Mouse (Mus musculus) testis, postnatal 10 days (tissue): Measurements from ENCODE around the gene Nckap5.

Experiments used
- DNase-seq: peaks from one replicate; pipeline ENCODE4 v3.0.0; 2021; ENCODE audit warnings: low spot score

The Nckap5 gene

DNA sequence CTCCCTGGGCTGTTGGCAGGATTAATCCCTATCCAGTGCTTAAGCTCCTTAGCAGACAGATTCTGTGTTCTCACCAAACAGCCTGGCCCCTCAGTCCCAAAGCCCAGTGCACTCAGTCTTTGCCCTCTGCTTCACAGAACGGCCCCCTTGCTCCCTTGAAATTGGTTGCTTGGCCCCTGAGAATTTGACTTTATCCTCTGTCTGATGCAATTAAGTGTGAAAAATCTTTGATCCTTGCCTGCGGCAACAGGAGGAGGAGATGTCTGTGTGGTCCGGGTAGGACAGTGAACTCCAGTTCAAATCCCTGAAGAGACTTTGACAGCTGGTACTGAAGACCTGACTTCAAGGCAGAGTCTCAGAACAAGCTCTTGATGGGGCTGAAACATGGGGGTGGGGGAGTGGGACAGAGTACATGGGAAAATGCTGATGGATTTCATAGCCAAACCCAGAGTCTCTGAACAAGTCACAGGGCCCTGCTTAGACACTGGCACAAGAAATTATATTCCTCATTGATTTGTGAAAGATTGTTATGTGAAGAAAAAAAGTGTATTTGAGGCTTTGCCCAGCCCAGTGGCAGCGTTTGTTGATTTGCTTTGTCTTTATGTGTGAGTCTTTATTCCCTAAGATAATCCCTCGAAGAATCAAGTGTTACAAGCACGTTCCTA lies 65.0 kb downstream of the Nckap5 start:
- DNase-seq = peak; percentile 27

DNA sequence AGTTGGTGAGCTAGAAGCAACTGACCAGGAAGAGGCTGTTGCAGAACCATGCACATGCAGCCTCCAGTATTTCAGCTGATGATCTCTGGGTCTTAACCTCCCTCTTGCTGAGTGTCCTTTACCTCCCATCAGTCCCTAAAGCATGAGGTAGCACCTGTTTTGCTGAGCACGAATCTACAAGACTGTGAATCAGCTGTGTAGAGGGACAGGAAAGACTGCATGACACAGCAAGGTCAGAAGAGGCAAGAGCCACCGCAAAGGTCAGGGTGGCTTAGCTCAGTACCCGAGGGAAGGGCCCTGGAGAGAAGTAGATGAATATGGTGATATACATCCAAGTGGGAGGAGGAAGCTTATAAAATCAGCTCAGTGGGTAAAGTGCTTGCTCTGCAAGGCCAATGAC lies 66.4 kb downstream of the Nckap5 start:
- peak; percentile 19 for DNase-seq

DNA sequence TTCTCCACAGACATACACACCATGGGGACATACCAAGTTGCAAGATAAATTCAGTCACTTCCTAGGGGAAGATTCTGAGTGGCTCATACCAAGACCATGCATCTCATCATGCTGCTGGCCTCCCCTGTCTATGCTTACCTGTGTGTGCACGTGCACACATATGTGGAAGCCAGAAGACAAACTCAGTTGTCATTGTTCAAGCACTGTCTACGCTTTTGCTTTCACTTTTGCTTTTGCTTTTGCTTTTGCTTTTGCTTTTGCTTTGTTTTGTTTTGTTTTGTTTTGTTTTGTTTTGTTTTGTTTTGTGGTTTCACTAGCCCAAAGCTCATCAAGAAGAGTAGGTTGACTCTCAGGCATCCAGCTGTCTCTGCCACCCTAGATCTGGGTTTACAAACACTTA lies 67.4 kb downstream of the Nckap5 start:
- no peak for DNase-seq

DNA sequence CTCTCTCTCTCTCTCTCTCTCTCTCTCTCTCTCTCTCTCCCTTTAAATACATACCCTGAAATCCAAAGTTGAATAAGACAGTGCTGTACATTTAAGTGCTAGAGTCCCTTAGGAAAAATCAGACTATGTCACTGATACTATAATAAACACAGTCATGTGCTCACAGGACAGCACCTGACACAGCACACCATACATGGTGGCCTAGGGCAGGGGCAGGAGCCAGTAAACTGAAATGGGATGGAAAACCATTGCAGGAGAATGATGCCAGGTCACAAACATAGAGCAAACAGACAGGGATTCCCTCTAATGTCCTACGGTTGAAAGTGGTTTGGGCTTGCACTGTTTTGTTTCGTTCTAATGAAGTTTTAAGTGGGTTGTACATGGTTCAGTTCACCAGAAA lies 70.2 kb downstream of the Nckap5 start:
- no peak for DNase-seq

DNA sequence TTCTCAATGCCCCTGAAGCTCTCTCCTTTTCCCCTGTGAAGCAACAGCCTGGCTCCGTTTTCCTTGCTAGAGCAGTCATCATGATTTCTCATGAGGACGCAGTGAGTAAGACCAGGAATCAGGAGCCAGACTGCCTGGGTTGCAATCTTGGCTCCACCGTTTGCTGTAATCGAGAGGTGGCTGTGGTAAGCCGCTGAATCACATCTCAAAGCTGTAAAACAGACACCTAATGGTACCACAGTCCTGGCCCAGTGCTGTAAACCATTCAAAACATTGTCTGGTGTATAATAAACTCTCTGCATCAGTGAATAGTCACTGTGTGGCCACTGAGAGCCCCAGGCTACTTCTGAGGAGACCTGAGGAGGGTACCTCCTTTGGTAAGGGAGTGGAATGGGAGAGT lies 74.9 kb downstream of the Nckap5 start:
- DNase-seq = no peak

DNA sequence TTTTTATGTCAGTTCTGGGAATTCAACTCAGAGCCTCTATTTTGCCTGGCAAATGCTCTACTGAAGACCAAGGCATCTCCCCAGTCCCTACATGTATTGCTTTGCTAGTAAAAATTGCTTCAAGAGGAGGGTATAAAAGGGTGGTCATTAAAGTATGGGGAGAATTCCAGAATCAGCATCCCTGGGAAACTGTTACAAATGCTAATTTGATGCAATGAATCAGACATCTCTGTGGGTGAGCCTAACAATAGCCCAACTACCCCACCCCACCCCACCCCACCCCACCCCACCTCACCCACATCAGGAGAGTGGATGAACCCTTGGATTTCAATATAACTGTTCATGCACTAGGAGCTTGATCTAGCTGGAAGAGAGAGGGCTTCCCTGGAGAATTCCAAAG lies 77.0 kb downstream of the Nckap5 start:
- DNase-seq = no peak

DNA sequence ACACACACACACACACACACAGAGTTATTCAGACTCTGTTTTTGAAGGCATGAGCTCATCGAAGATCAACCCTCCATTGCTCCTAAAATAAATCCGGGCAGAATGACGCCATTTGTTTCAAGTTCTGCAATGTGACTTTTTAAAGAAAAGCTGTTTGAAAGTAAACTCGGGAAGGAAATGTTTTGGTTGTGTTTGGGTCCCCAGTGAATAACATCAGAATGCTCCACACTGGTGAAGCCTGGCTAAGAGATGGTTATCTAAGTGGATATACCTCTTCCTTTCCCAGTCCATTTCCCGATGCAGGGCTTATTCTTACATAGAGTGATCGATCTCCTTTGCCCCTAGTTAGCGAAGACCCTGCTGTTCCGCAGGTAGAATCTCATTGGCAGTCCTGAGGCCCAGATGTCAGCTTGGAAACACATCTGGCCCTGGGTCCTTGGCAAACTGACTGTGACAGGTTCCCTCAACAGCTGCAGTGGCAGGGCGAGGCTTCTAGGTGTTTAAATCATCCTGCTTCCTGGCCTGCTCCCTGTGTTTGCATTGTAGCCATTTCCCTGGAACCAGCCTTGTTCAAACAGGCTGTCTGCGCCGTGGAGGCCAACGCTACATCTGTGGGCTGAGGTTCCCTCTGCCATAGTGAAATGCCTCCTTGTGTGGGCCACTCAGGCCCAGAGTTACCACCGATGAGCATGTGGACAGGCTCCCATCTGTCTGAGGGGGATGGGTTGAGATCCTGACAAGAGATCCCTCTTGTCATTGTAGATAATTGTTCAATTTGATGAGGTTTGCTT lies 78.2 kb downstream of the Nckap5 start:
- no peak for DNase-seq

DNA sequence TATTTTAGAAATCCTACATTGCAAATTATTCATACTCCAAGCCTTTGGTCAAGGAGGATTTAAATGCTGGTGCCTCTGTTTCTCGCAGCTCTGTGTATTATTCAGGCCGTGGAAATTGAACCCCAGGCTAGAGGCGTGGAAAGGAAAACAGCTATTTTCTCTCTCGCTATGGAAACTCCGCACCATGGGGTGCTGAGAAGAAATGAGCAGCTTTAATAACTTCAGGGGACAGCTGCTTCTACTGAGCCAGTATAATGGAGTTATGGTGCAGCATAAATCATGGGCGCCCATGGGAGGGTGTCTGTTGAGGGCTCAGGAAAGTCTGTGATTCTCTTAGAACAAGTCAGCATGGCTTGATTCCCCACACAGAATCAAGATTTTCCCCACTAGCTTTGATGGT lies 79.5 kb downstream of the Nckap5 start:
- no peak for DNase-seq

DNA sequence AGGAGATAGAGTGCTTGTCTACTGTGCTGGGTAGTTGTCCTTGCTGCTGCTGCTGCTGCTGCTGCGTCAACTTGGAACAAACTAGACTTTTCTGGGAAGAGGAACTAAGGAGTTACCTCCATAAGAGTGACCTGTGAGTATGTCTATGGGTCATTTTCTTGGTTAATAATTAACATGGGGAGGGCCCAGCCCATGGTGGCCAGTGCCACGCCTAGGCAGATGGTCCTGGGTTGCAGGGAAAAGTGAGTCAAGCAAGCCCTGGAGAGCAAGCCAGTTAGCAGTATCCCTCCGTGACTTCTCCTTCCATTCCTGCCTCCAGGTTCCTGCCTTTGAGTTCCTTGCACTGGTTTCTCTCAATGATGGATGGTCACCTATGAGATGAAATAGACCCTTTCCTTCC lies 80.4 kb downstream of the Nckap5 start:
- no peak for DNase-seq

DNA sequence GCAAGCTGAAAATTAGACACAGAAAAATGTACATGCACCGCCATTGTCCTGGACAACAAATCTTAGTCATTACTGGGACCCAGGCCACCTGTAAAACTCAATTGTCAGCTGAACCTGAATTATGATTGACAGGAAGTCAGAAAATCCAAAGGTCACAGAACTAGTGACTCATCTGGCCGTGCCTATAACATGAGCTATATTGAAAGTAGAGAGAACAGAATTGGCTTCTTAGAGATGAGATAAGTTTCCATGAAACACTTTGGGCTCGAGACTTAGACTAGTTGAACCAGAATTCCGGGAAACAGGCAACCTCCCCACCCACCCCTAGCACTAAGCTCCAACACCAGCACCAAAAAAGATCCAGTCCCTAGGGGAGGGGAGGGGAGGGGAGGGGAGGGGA lies 82.7 kb downstream of the Nckap5 start:
- no peak for DNase-seq

DNA sequence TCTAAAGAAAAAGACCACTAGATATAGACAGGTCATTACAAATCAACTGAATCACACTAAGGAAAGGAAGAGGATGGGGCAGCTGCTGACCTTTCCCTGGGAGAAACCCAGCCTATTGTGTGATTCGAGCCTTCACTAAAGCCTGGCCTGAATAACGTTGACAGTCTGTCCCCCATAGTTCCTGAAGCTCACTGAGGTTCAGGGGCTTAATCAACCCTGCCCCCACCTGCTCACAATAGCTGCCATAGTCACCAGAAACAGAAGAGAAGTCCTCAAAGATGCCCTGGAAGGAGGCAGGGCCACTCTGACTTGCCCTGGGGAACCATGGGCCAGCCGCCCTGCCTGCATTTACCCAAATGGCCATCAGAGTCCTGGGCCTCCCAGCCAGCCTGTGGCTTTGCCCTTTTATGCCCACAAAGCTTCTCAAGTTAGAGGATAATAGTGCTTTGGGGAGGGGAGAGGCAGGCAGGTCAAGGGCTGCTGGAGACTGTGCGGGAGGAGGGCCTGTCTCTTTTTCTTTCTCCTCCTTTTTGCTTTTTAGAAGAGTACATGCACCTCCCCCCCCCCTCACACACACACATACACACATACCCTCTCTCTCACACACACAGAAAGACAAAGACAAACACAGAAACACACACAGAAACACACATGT lies 85.0 kb downstream of the Nckap5 start:
- no peak for DNase-seq

DNA sequence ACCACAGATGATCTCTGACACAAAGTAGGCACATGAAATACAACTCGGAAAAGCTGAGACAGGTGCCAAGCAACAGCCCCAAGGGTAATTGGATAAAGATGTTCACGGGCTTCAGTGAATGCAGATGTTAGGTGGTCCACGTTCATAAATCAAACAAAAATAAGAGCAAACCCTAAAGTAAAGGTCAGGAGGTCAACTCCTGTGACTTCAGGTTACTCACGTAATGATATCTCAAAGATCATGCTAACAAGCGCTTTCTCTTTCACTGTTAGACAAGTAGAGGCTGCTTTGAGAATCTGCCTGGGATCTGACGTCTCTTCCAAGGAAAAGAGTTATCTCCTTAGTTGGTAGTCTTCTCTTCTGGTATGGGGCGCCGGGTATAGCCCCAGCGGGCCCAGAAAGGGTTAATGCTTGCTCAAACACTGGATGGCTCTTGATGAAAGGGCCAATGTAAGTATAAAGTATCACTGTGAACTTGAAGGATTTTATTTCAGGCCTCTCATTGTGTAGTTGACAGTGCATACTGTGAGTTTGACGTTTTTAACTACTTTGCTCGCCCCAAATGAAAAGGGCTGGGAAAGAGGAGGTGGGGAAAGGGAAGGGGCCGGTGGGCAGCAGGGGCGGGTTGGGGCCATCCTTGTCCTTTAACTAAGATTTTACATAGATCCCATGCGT lies 85.8 kb downstream of the Nckap5 start:
- no peak for DNase-seq

DNA sequence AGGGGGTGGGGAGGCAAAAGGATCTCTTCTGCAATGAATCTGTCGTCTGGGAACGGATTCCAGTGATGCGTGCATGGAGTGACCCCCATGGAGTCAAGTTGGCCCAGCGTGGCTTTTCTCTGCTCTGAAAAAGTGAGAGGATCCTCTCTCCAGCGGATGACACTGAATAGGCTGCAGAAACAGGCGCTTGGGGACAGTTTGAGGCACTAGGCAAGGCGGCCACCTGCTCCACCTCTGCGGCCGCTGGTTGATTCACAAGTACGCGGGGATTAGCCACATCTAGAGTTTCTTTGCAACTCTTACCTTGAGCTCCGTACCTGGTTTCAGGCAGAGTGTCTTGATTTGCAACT lies 92.3 kb downstream of the Nckap5 start:
- no peak for DNase-seq

DNA sequence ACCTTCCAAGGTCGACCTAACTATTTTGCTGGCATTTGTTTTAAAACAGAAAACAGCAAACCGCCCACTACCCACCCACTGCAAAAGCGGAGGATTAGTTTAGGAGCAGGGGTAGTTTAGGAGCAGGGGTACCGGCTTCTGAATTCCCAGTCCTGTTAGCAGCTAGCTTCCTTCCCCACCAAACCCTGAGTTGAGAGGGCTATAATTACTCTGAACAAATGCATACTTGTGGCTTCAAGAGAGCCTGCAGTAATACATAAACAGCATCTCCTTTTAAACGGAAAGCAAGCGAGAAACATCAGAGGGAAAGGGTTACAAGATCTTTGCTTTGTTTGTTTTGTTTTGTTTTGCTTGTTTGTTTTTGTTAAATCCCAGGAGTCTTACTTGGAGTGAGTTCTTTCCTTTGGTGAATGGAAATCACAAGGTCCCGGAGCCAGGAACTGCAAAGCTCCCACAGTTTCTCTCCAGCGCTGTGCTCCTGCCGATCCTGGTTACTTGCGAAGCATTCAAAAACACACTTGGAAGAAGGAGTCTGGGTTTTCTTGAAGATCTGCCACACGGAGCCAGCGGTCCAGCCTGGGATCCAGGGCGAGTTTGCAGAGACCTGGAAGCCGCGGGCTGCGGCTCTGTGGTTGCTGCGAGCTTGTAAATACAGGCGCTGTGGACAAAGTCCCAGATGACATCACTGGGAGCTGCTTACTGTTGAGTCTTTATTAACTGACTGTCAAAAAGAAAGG lies 92.9 kb downstream of the Nckap5 start:
- peak; percentile 42 for DNase-seq

DNA sequence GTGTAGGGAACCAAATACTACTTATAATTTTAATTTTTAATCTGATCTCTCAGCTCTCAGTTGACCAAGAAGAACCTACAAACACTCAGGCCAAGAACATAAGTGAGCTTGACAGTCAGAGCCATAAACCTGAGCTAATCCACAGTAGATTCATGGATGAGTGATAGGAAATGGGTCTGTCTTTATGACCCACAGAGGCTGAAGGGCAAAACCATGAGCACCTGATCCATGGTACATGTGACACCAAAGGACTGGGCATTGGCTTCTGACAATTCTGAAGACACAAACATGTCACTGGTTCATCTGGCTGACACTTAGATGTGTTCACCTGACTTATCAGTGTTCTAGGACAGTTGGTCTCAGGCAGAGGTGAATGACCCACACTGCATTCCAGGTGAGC lies 98.9 kb downstream of the Nckap5 start:
- no peak for DNase-seq

DNA sequence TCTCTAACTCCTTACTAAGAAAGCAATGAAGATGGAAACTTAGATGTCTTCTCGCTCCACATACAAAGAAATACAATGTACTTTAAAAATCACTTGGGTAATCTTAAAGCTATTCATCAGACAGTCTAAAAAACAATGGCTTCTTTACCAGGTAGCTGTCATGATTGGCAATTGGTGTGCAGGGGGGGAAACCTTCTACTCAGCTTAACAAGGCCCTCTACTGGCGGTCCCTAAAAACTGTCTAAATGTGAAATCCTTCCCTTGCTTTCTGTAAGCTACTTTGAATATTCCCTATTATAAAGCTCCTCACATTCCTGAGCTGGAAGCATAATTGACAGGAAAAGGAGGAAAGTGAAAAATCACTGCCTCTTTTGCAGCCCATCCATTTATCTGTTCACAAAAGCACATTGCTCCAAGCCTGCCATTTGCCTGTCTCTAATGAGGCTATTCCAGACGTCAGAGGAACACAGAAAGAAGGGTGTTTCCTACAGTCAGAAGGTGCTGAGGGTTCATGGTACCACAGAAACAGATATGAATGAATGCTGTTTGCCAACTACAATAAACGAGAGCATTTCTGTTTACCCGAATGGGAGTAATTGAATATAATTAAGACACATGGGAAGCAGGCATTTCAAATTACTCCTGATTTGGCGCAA lies 104.1 kb downstream of the Nckap5 start:
- no peak for DNase-seq

DNA sequence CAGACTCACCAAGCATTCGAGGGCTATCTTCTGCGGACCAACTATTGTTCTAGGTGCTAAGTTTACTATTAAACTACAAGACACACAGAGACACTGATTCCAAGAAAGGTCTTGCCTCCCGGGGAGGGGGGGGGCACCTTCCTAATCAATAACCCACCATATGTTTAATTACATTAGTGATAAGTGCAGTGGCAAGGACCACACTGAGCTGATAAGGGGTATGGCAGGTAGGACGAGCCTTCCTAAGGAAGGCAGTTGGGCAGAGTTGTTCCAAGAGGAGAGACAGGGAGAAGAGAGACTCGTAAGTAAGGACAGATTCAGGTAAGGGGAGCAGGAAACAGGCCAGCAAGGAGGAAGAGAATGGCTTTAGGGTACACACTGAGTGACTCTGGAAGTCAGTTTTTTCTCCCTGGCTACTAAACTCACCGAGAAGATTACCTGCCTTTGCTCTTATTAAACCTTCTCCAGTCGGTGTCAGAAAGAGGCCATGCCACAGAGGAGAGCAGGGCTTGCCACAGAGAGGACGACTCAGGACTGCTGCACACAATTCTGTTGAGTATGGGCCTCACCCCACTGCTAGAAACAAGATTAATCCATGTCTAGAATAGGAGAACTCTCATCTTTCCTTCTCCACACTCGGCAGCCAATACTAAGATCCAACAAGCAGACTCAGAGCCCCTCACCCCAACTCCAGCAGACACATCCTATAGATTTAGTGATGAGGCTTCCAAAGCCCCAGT lies 104.8 kb downstream of the Nckap5 start:
- DNase-seq = no peak

DNA sequence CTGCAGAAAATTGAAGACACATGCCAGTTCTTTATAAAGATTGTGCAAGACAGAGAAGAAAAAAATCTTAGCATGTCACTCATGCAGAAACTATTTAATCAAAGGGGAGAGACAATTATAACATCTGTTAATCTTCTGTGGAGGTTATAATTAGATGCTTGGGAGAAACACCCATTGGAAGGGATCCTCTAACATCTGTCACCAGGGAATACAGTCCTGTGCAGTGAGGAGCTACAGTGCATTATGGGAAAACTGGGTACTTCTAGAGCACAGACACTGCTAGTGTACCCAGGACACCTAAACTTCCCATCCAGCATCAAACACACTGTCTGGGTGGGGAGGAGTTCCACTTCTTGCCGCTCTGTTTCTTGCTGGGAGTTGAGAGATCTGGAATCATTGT lies 108.7 kb downstream of the Nckap5 start:
- no peak for DNase-seq

DNA sequence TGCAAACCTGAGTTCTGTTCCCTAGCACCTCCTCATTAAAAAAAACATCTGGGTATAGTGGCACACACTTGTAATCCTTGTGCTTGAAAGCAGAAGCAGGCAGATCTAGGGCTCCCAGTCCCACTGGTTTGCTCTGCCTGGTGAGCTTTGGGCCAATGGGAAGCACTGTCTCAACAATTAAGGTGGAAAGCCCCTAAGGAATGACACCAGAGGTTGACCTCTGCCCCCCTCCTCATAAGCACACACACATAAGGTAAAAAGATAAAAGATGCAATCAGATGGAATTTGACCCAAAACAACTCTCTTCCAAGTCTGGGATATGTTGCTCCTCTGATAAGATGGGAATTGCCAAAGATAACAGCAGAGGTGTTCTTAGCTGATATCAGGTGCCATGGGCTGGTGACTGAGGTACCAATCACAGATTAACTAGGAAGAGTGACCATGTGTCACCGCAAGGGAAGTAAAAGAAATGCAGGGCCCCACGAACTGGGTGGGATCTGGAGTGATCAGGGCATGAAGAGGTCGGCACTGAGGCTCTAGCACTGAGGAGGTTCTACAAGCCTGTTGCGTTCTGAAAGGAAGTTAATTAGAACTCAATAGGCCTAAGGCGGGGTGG lies 110.8 kb downstream of the Nckap5 start:
- DNase-seq = no peak

DNA sequence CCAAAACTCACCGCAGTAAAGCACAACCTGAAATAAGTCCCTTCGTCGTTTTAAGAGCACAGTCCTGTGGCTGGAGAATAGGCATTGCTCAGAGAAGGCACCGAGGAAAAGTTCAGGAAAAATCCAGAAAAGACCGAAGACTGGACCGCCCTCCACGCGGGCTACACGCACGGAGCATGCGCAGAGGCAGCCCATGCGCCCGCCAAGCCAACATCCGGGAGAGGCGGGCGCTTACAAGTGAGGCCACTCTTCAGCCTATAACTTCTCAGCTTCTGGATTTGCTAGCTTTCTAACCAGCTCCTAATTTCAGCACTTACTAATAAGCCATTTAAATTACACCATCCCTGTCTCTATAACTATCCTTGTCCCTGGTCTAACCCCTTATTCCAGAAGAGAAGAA lies 124.0 kb downstream of the Nckap5 start:
- no peak for DNase-seq

DNA sequence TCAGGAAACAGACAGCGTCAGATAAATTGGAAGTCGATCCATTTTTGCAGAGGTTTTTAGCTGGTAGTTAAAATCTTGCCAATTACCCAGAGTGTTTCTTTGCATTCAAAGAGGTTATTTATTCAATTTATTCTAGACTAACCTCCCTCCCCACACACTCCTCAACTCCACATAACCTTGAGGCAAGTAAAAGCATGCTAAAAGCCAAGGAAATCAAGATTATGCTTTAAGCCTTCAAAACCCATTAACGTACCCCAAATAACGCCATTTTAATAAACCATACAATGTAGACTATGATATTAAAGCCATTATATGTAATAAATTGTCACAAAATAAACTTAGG lies 129.7 kb downstream of the Nckap5 start:
- no peak for DNase-seq
